Mouse (Mus musculus) midbrain, embryonic 10.5 days (tissue): ENCODE measurements around the gene Wipf3. TPM values are rescaled to one million over a fixed set of nuclear protein-coding genes. Genes with fewer than 3 reads are reported as not detected.

Source experiments
- DNase-seq: peaks from one replicate; pipeline ENCODE4 v3.0.0-alpha.2; 2017; ENCODE audit warnings: low spot score
- H3K27ac ChIP-seq: fragments of 300-500 bp; sonication (generic); replicated peaks from 2 replicates; pipeline ENCODE4 v1.5.1; 2016; ENCODE audit warnings: mild to moderate bottlenecking
- H3K27me3 ChIP-seq: fragments of 300-500 bp; sonication (generic); 2 replicates; pipeline ENCODE4 v1.6.1; 2016; ENCODE audit warnings: low read depth, mild to moderate bottlenecking; ENCODE audit not compliant: poor library complexity, severe bottlenecking
- H3K36me3 ChIP-seq: fragments of 300-500 bp; sonication (generic); 2 replicates; pipeline ENCODE4 v1.6.1; 2016; ENCODE audit warnings: mild to moderate bottlenecking, moderate library complexity
- H3K4me1 ChIP-seq: fragments of 300-500 bp; sonication (generic); 2 replicates; pipeline ENCODE4 v1.6.1; 2016
- H3K4me3 ChIP-seq: fragments of 300-500 bp; sonication (generic); 2 replicates; pipeline ENCODE4 v1.5.1; 2016; ENCODE audit warnings: mild to moderate bottlenecking, moderate library complexity
- H3K9me3 ChIP-seq: fragments of 300-500 bp; sonication (generic); replicated peaks from 2 replicates; pipeline ENCODE4 v1.6.1; 2016; ENCODE audit warnings: mild to moderate bottlenecking
- WGBS: fragments of 180-500 bp; shearing (Covaris S2); methylation state at CpG from one replicate; pipeline ENCODE4 v1.1.7; 2016; 5-methylcytosine and 5-hydroxymethylcytosine counted together
- polyA plus RNA-seq: library from polyadenylated mRNA; unstranded; fragments of >200 nt; fragmentation: Nextera tagmentation; extraction: Ambion mirVana; gene quantifications from 2 replicates; pipeline ENCODE4 v1.2.1, GENCODE M21; 2016

Gene Wipf3
- polyA plus RNA-seq, 1 experiment from 2014 or later, result 0.30 TPM

- DNase-seq, result no peak
Observed at GRCm38 (mm10) chr6:54528666-54529065, 99.3 kb downstream of the Wipf3 start.

GRCm38 (mm10) chr6:54530182-54530581, 100.8 kb downstream of the Wipf3 start:
- peaks cover 34% of the 10 kb centered on the region; the same call in 1 of the 2 replicates for H3K27me3 ChIP-seq
- H3K27ac ChIP-seq, result no peak overlapping the region
- no peaks in the 10 kb centered on the region for H3K9me3 ChIP-seq
- H3K4me3 ChIP-seq, result no peak overlapping the region
- peaks cover 23% of the 10 kb centered on the region for H3K4me1 ChIP-seq
- WGBS, result 76% methylated on average over 2 of the region's 2 CpGs
- DNase-seq, result no peak
- H3K36me3 ChIP-seq, result peaks cover 37% of the 10 kb centered on the region

More at GRCm38 (mm10) chr6:54528666-54529065, 99.3 kb downstream of the Wipf3 start:
- Histone ChIP-seq H3K36me3 (peaks cover 49% of the 10 kb centered on the region), H3K27me3 (peaks cover 31% of the 10 kb centered on the region; the same call in 1 of the 2 replicates), H3K27ac (no peak overlapping the region), H3K4me3 (no peak overlapping the region), H3K9me3 (no peaks in the 10 kb centered on the region), H3K4me1 (peaks cover 27% of the 10 kb centered on the region)
- WGBS, result 86% methylated on average over 8 of the region's 8 CpGs

- Histone ChIP-seq H3K4me1 (peaks cover 23% of the 10 kb centered on the region), H3K9me3 (no peaks in the 10 kb centered on the region), H3K27me3 (peaks cover 31% of the 10 kb centered on the region; the same call in 1 of the 2 replicates), H3K27ac (peak overlapping the region; percentile 46; the same call in 1 of the 2 replicates), H3K36me3 (peaks cover 32% of the 10 kb centered on the region), H3K4me3 (no peak overlapping the region)
- no peak for DNase-seq
- 77% methylated on average over 8 of the region's 8 CpGs for WGBS
Observed at GRCm38 (mm10) chr6:54531048-54531481, 101.7 kb downstream of the Wipf3 start.

GRCm38 (mm10) chr6:54535485-54535884, 106.1 kb downstream of the Wipf3 start:
- Histone ChIP-seq H3K27me3 (peaks cover 3% of the 10 kb centered on the region; the same call in 1 of the 2 replicates), H3K27ac (no peak overlapping the region), H3K36me3 (peaks cover 8% of the 10 kb centered on the region; the same call in 1 of the 2 replicates), H3K4me1 (peaks cover 48% of the 10 kb centered on the region), H3K4me3 (no peak overlapping the region), H3K9me3 (no peaks in the 10 kb centered on the region)
- no peak for DNase-seq
- WGBS, result 97% methylated on average over 4 of the region's 4 CpGs

GRCm38 (mm10) chr6:54537053-54537452, 107.7 kb downstream of the Wipf3 start:
- Histone ChIP-seq H3K9me3 (no peaks in the 10 kb centered on the region), H3K4me1 (peaks cover 48% of the 10 kb centered on the region), H3K27ac (no peak overlapping the region), H3K36me3 (peaks cover 3% of the 10 kb centered on the region; the same call in 1 of the 2 replicates), H3K27me3 (0 out of 2 replicates have a peak, but pooled peaks cover 3% of the 10 kb centered on the region), H3K4me3 (no peak overlapping the region)
- 85% methylated on average over 7 of the region's 7 CpGs for WGBS
- DNase-seq, result no peak

- peak; percentile 48 for DNase-seq
- H3K4me3 ChIP-seq, result no peak overlapping the region
- 0 out of 2 replicates have a peak, but pooled peaks cover 3% of the 10 kb centered on the region for H3K27me3 ChIP-seq
- H3K9me3 ChIP-seq, result no peaks in the 10 kb centered on the region; the same call in 1 of the 2 replicates
- H3K36me3 ChIP-seq, result peaks cover 7% of the 10 kb centered on the region
- peaks cover 53% of the 10 kb centered on the region for H3K4me1 ChIP-seq
- peak overlapping the region; percentile 76 for H3K27ac ChIP-seq
- 7% methylated on average over 3 of the region's 3 CpGs for WGBS
Observed at GRCm38 (mm10) chr6:54538773-54539173, 109.4 kb downstream of the Wipf3 start.

- WGBS, result 83% methylated on average over 7 of the region's 7 CpGs
- no peak overlapping the region for H3K4me3 ChIP-seq
- H3K27me3 ChIP-seq, result 0 out of 2 replicates have a peak, but pooled peaks cover 2% of the 10 kb centered on the region
- peak overlapping the region; percentile 76 for H3K27ac ChIP-seq
- peaks cover 13% of the 10 kb centered on the region for H3K36me3 ChIP-seq
- peaks cover 53% of the 10 kb centered on the region for H3K4me1 ChIP-seq
- H3K9me3 ChIP-seq, result no peaks in the 10 kb centered on the region; the same call in 1 of the 2 replicates
- no peak for DNase-seq
Observed at GRCm38 (mm10) chr6:54539396-54539795, 110.0 kb downstream of the Wipf3 start.

- no peaks in the 10 kb centered on the region for H3K27me3 ChIP-seq
- H3K27ac ChIP-seq, result peak overlapping the region; percentile 76
- 49% methylated on average over 9 of the region's 9 CpGs for WGBS
- no peaks in the 10 kb centered on the region; the same call in 1 of the 2 replicates for H3K9me3 ChIP-seq
- H3K4me1 ChIP-seq, result peaks cover 53% of the 10 kb centered on the region
- DNase-seq, result no peak
- no peak overlapping the region for H3K4me3 ChIP-seq
- H3K36me3 ChIP-seq, result peaks cover 21% of the 10 kb centered on the region
Observed at GRCm38 (mm10) chr6:54540252-54540887, 111.0 kb downstream of the Wipf3 start.

- 83% methylated on average over 7 of the region's 7 CpGs for WGBS
- Histone ChIP-seq H3K9me3 (no peaks in the 10 kb centered on the region; the same call in 1 of the 2 replicates), H3K4me3 (no peak overlapping the region), H3K27ac (no peak overlapping the region), H3K4me1 (peaks cover 39% of the 10 kb centered on the region), H3K27me3 (no peaks in the 10 kb centered on the region), H3K36me3 (peaks cover 29% of the 10 kb centered on the region)
- no peak for DNase-seq
Observed at GRCm38 (mm10) chr6:54542836-54543235, 113.4 kb downstream of the Wipf3 start.

- peaks cover 37% of the 10 kb centered on the region for H3K36me3 ChIP-seq
- H3K27ac ChIP-seq, result no peak overlapping the region
- no peaks in the 10 kb centered on the region; the same call in 1 of the 2 replicates for H3K9me3 ChIP-seq
- 79% methylated on average over 2 of the region's 2 CpGs for WGBS
- DNase-seq, result no peak
- H3K4me1 ChIP-seq, result peaks cover 34% of the 10 kb centered on the region
- H3K4me3 ChIP-seq, result no peak overlapping the region
- no peaks in the 10 kb centered on the region for H3K27me3 ChIP-seq
Observed at GRCm38 (mm10) chr6:54543646-54544045, 114.2 kb downstream of the Wipf3 start.

GRCm38 (mm10) chr6:54548314-54549019, 119.1 kb downstream of the Wipf3 start:
- Histone ChIP-seq H3K27me3 (no peaks in the 10 kb centered on the region), H3K36me3 (peaks cover 33% of the 10 kb centered on the region), H3K4me1 (peaks cover 31% of the 10 kb centered on the region), H3K27ac (no peak overlapping the region), H3K4me3 (no peak overlapping the region), H3K9me3 (no peaks in the 10 kb centered on the region; the same call in 1 of the 2 replicates)
- 91% methylated on average over 13 of the region's 13 CpGs for WGBS
- DNase-seq, result no peak

GRCm38 (mm10) chr6:54549311-54549710, 119.9 kb downstream of the Wipf3 start:
- Histone ChIP-seq H3K9me3 (no peaks in the 10 kb centered on the region), H3K27me3 (no peaks in the 10 kb centered on the region), H3K4me3 (no peak overlapping the region), H3K4me1 (peaks cover 40% of the 10 kb centered on the region), H3K27ac (0 out of 2 replicates have a peak overlapping the region, but pooled peaks have one; percentile 13), H3K36me3 (peaks cover 24% of the 10 kb centered on the region)
- DNase-seq, result no peak
- 75% methylated on average over 4 of the region's 4 CpGs for WGBS
